Mouse (Mus musculus): ENCODE results near the gene Olfr765. TPM values are rescaled to one million over a fixed set of nuclear protein-coding genes. Genes with fewer than 3 reads are reported as not detected.
A peak's percentile ranks its signal among the peaks of the same experiment; 100 is the strongest.
"Not testable (repeated sequence)": the region's sequence is repeated elsewhere in the genome, so short reads cannot be mapped to it uniquely, and the experiment has no call there.

Gene Olfr765
- polyA plus RNA-seq (2012; rRNA removed): not detected in 2 replicates

- DNase-seq; H3K4me3 ChIP-seq (ENCODE audit: insufficient read depth, low read depth, low read length); H3K4me1 ChIP-seq (ENCODE audit: control insufficient read depth, insufficient read depth, low read length); H3K27me3 ChIP-seq (replicated peaks; ENCODE audit: control insufficient read depth, insufficient read depth, low read length); H3K27ac ChIP-seq (ENCODE audit: insufficient read depth, low read depth, low read length); H3K36me3 ChIP-seq (ENCODE audit: control insufficient read depth, insufficient read depth, low read length): not testable (repeated sequence)
Observed at GRCm38 (mm10) chr10:129049898-129050297, at the start of gene Olfr765. TSS of gene Olfr765 (minus strand) at chr10:129049998.

- Histone ChIP-seq H3K27ac (ENCODE audit: insufficient read depth, low read depth, low read length) (no peak within 1 kb of the TSS), H3K4me3 (ENCODE audit: insufficient read depth, low read depth, low read length) (no peak within 1 kb of the TSS), H3K4me1 (ENCODE audit: control insufficient read depth, insufficient read depth, low read length) (no peaks in the 10 kb centered on the region; the same call in 1 of the 2 replicates), H3K36me3 (ENCODE audit: control insufficient read depth, insufficient read depth, low read length) (no peaks in the 10 kb centered on the region), H3K27me3 (replicated peaks; ENCODE audit: control insufficient read depth, insufficient read depth, low read length) (no peaks in the 10 kb centered on the region)
- no peak for DNase-seq
- 61% methylated on average over 1 of the region's 1 CpGs for WGBS
- no peak for TF ChIP-seq CTCF (conservative IDR thresholded peaks at IDR 0.05; ENCODE audit: insufficient read depth, insufficient read length, low read depth, low read length)
- TF ChIP-seq POLR2A (IDR thresholded peaks at IDR 0.05; ENCODE audit: low read depth, low read length): no peak
Observed at GRCm38 (mm10) chr10:129099275-129099674, 49.5 kb upstream of the Olfr765 start, which contains the start of gene Olfr768. TSS of gene Olfr768 (minus strand) at chr10:129099375.

GRCm38 (mm10) chr10:129082810-129083209 is 33.0 kb upstream of the Olfr765 start, which contains the start of gene Olfr767:
TSS of gene Olfr767 (minus strand) at chr10:129082910.
- DNase-seq; H3K4me3 ChIP-seq (ENCODE audit: insufficient read depth, low read depth, low read length); H3K36me3 ChIP-seq (ENCODE audit: control insufficient read depth, insufficient read depth, low read length); H3K27me3 ChIP-seq (replicated peaks; ENCODE audit: control insufficient read depth, insufficient read depth, low read length); H3K4me1 ChIP-seq (ENCODE audit: control insufficient read depth, insufficient read depth, low read length); H3K27ac ChIP-seq (ENCODE audit: insufficient read depth, low read depth, low read length): not testable (repeated sequence)

GRCm38 (mm10) chr10:129068877-129069276 is 19.1 kb upstream of the Olfr765 start, which contains the start of gene Olfr766-ps1:
TSS of gene Olfr766-ps1 (minus strand) at chr10:129068977.
- H3K27me3 ChIP-seq (replicated peaks; ENCODE audit: control insufficient read depth, insufficient read depth, low read length): no peaks in the 10 kb centered on the region
- 85% methylated on average over 2 of the region's 2 CpGs for WGBS
- TF ChIP-seq CTCF (conservative IDR thresholded peaks at IDR 0.05; ENCODE audit: insufficient read depth, insufficient read length, low read depth, low read length) (no peak), POLR2A (IDR thresholded peaks at IDR 0.05; ENCODE audit: low read depth, low read length) (no peak)
- H3K27ac ChIP-seq (ENCODE audit: insufficient read depth, low read depth, low read length): no peak within 1 kb of the TSS
- no peaks in the 10 kb centered on the region for H3K36me3 ChIP-seq (ENCODE audit: control insufficient read depth, insufficient read depth, low read length)
- H3K4me3 ChIP-seq (ENCODE audit: insufficient read depth, low read depth, low read length): no peak within 1 kb of the TSS
- H3K4me1 ChIP-seq (ENCODE audit: control insufficient read depth, insufficient read depth, low read length): no peaks in the 10 kb centered on the region
- no peak for DNase-seq

- Histone ChIP-seq H3K36me3 (ENCODE audit: control insufficient read depth, insufficient read depth, low read length) (no peaks in the 10 kb centered on the region), H3K4me1 (ENCODE audit: control insufficient read depth, insufficient read depth, low read length) (no peaks in the 10 kb centered on the region), H3K27ac (ENCODE audit: insufficient read depth, low read depth, low read length) (no peak within 1 kb of the TSS), H3K27me3 (replicated peaks; ENCODE audit: control insufficient read depth, insufficient read depth, low read length) (no peaks in the 10 kb centered on the region), H3K4me3 (ENCODE audit: insufficient read depth, low read depth, low read length) (no peak within 1 kb of the TSS)
- DNase-seq: no peak
- TF ChIP-seq CTCF (conservative IDR thresholded peaks at IDR 0.05; ENCODE audit: insufficient read depth, insufficient read length, low read depth, low read length) (no peak), POLR2A (IDR thresholded peaks at IDR 0.05; ENCODE audit: low read depth, low read length) (no peak)
- 76% methylated on average over 3 of the region's 3 CpGs for WGBS
Observed at GRCm38 (mm10) chr10:129039796-129040195, 10.0 kb downstream of the Olfr765 start, which contains the start of gene Olfr764-ps1. TSS of gene Olfr764-ps1 (minus strand) at chr10:129039896.

- Histone ChIP-seq H3K4me3 (ENCODE audit: insufficient read depth, low read depth, low read length) (no peak overlapping the region), H3K27ac (ENCODE audit: insufficient read depth, low read depth, low read length) (no peak overlapping the region), H3K36me3 (ENCODE audit: control insufficient read depth, insufficient read depth, low read length) (no peaks in the 10 kb centered on the region), H3K27me3 (replicated peaks; ENCODE audit: control insufficient read depth, insufficient read depth, low read length) (no peaks in the 10 kb centered on the region), H3K4me1 (ENCODE audit: control insufficient read depth, insufficient read depth, low read length) (no peaks in the 10 kb centered on the region)
- no peak for TF ChIP-seq CTCF (conservative IDR thresholded peaks at IDR 0.05; ENCODE audit: insufficient read depth, insufficient read length, low read depth, low read length)
- no peak for TF ChIP-seq POLR2A (IDR thresholded peaks at IDR 0.05; ENCODE audit: low read depth, low read length)
- no peak for DNase-seq
- 20% methylated on average over 2 of the region's 2 CpGs for WGBS
Observed at GRCm38 (mm10) chr10:129028343-129028742, 21.5 kb downstream of the Olfr765 start.

- 63% methylated on average over 3 of the region's 3 CpGs for WGBS
Observed at GRCm38 (mm10) chr10:129026018-129026662, 23.7 kb downstream of the Olfr765 start.

More at GRCm38 (mm10) chr10:129026018-129026662, 23.7 kb downstream of the Olfr765 start:
- Histone ChIP-seq H3K27ac (ENCODE audit: insufficient read depth, low read depth, low read length) (no peak overlapping the region), H3K27me3 (replicated peaks; ENCODE audit: control insufficient read depth, insufficient read depth, low read length) (no peaks in the 10 kb centered on the region), H3K4me3 (ENCODE audit: insufficient read depth, low read depth, low read length) (no peak overlapping the region), H3K36me3 (ENCODE audit: control insufficient read depth, insufficient read depth, low read length) (no peaks in the 10 kb centered on the region), H3K4me1 (ENCODE audit: control insufficient read depth, insufficient read depth, low read length) (no peaks in the 10 kb centered on the region)
- peak; percentile 37 for DNase-seq
- TF ChIP-seq POLR2A (IDR thresholded peaks at IDR 0.05; ENCODE audit: low read depth, low read length) (no peak), CTCF (conservative IDR thresholded peaks at IDR 0.05; ENCODE audit: insufficient read depth, insufficient read length, low read depth, low read length) (peak; percentile 34)

Data from kidney, adult 2 months (tissue).